Mouse (Mus musculus): ENCODE results near the gene Pomp. TPM values are rescaled to one million over a fixed set of nuclear protein-coding genes. Genes with fewer than 3 reads are reported as not detected.
"Not testable (repeated sequence)": the region's sequence is repeated elsewhere in the genome, so short reads cannot be mapped to it uniquely, and the experiment has no call there.

The Pomp gene
- polyA plus RNA-seq, 1 experiment from 2014 or later, result 492 TPM

DNA sequence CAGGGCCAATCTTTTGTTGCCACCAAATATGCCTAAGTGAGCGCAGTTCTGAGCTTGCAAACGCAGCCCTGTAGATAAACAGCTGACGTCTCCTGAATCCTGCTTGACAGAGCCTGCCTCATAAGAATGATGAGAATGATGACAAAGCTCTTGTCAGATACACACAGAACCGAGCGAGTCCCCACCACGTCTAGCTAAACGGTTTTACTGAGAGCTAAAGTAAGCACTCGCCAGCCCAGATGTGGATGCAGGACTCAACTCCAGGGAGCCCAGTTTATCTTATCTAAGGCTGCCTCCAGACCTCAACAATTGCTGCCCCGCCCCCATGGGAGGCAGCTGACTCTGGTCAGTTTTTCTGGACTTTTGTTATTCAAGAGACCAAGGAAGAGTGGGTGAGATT, 32.9 kb downstream of the Pomp start:
- ATAC-seq (replicated peaks; ENCODE audit: low FRiP score) (no peak), DNase-seq (ENCODE audit: low spot score) (no peak)
- WGBS, result 11% methylated on average over 9 of the region's 9 CpGs
- Histone ChIP-seq H3K4me2 (ENCODE audit: low read depth, low read length, severe bottlenecking) (no peak overlapping the region), H3K27ac (ENCODE audit: low read depth, low read length) (no peak overlapping the region), H3K9me3 (ENCODE audit: control insufficient read depth, low read length) (no peaks in the 10 kb centered on the region), H3K9ac (ENCODE audit: low read length) (no peak overlapping the region), H3K4me1 (replicated peaks; ENCODE audit: control insufficient read depth, insufficient read depth, low read length) (peaks cover 2% of the 10 kb centered on the region; the same call in 1 of the 2 replicates), H3K4me3 (ENCODE audit: low read depth, low read length) (no peak overlapping the region), H3K36me3 (ENCODE audit: control insufficient read depth, insufficient read depth, low read length) (no peaks in the 10 kb centered on the region), H3K27me3 (ENCODE audit: control insufficient read depth, insufficient read depth, low read length) (peaks cover 13% of the 10 kb centered on the region)

DNA sequence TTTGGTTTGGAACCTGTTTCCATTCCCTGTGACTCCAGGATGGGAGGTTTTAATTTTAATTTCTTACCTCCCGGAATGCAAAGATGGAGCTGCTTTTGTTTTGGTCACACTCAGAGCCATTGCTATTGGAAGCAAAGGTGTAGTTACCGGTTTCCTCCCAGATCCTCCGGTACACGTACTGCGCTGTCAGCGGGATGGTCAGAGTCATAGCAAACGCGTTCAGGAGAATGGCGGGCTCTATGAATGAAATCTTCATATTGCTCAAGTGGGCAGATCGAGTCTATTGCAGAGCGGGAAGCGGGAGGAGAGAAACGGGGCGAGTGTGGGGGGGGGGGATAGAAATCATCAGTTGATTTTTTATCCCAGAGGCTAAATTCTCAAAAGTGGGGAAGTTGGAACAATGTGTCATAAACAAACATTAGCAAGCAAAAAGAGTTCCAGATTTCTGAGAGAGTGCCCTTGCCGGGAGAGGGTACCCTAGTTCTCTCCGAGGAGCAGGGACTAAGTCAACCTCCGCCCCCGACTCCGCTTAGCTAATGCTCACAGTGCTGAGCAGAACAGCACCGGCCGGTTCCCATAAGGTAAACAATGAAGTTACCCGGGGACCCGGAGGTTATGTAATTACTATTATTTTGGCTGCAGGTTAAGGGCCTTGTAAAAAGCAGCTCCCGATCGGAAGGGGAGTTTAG, 33.6 kb downstream of the Pomp start:
- DNase-seq (ENCODE audit: low spot score) (no peak), ATAC-seq (replicated peaks; ENCODE audit: low FRiP score) (peak; percentile 59)
- 2% methylated on average over 25 of the region's 25 CpGs for WGBS
- no peaks in the 10 kb centered on the region for H3K9me3 ChIP-seq (ENCODE audit: control insufficient read depth, low read length)
- peak overlapping the region; percentile 91 for H3K4me2 ChIP-seq (ENCODE audit: low read depth, low read length, severe bottlenecking)
- H3K36me3 ChIP-seq (ENCODE audit: control insufficient read depth, insufficient read depth, low read length), result no peaks in the 10 kb centered on the region
- peaks cover 13% of the 10 kb centered on the region for H3K27me3 ChIP-seq (ENCODE audit: control insufficient read depth, insufficient read depth, low read length)
- peak overlapping the region; percentile 57 for H3K9ac ChIP-seq (ENCODE audit: low read length)
- H3K4me1 ChIP-seq (replicated peaks; ENCODE audit: control insufficient read depth, insufficient read depth, low read length), result peaks cover 2% of the 10 kb centered on the region; the same call in 1 of the 2 replicates
- peak overlapping the region; percentile 58 for H3K4me3 ChIP-seq (ENCODE audit: low read depth, low read length)
- H3K27ac ChIP-seq (ENCODE audit: low read depth, low read length), result no peak overlapping the region

DNA sequence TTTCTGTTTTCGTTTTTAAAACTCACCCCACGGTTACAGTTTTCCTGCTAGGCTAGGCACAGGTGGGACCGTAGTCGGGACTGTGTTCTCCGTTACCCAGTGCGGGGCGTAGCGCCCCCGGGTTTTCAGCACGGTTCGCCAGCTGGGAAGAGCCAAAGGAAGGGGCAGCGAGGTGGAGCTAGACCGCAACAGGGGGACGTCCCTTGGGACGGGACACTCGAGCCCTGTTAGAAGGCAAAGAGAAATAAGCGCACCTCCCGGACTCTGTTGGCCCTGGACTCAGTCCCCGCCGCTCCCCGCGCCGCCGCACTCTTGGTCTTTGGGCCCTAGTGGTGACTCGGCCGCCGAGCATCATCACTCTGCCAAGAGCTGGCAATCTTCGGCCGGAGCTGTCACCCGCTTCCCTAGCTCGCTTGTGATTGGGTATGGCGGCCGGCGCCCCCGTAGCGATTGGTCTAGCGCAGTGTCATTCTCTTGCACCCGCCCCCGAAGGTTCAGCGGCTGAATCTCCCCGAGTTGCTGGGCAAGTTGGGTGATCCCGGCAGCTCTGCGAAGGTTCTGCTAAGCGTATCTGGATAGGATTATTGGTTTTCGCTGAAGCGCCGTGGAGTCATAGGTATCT, 34.3 kb downstream of the Pomp start, which contains the start of gene Slc46a3:
TSS of gene Slc46a3 (minus strand) at position 361 of the 622 bp plus-strand sequence.
- Histone ChIP-seq H3K4me1 (replicated peaks; ENCODE audit: control insufficient read depth, insufficient read depth, low read length) (peaks cover 2% of the 10 kb centered on the region; the same call in 1 of the 2 replicates), H3K4me2 (ENCODE audit: low read depth, low read length, severe bottlenecking) (peak within 1 kb of the TSS; percentile 91), H3K9ac (ENCODE audit: low read length) (peak within 1 kb of the TSS; percentile 57), H3K27me3 (ENCODE audit: control insufficient read depth, insufficient read depth, low read length) (peaks cover 13% of the 10 kb centered on the region), H3K4me3 (ENCODE audit: low read depth, low read length) (peak within 1 kb of the TSS; percentile 58), H3K27ac (ENCODE audit: low read depth, low read length) (no peak within 1 kb of the TSS), H3K9me3 (ENCODE audit: control insufficient read depth, low read length) (no peaks in the 10 kb centered on the region), H3K36me3 (ENCODE audit: control insufficient read depth, insufficient read depth, low read length) (no peaks in the 10 kb centered on the region)
- WGBS, result under 1% methylated on average over 46 of the region's 47 CpGs
- DNase-seq (ENCODE audit: low spot score), result peak; percentile 98
- ATAC-seq (replicated peaks; ENCODE audit: low FRiP score), result peak; percentile 98

DNA sequence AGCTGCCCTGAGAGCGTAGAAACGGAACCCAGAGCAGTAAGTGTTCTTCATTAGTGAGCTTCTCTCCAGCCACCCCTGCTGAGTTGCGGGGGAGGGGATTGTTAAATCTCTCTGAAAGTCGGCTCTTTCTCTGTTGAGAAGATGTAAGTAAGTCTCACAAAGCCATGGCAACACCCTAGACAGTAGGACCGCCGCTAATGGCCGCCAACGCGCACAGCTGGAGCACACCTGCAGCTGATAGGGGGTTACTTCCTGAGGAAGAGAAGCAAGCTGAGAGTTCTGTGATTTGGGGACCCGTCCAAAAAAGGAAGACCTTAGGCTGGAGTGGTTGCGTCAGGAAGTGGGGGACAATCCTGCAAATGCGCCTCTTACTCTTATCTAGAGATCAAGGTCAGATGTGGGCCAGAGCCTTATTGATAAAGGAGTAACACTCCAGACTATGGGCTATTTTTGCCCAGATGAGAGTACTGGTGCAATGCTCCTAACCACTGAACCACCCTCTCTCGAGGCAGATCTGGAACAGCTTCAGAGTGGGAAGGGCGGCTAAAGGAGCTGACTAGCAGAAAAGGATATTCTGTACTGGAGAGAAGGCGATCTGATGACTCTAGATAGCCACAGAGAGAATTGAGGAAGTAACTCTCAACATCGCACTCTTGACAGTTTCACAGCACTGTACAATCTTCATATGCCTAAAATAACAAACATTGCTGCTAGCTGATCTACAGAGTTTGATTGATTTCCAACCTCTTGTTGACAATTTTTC, 35.4 kb downstream of the Pomp start:
- peak overlapping the region; percentile 58 for H3K4me3 ChIP-seq (ENCODE audit: low read depth, low read length)
- H3K4me2 ChIP-seq (ENCODE audit: low read depth, low read length, severe bottlenecking), result peak overlapping the region; percentile 91
- DNase-seq (ENCODE audit: low spot score) (no peak), ATAC-seq (replicated peaks; ENCODE audit: low FRiP score) (no peak)
- 26% methylated on average over 16 of the region's 16 CpGs for WGBS
- H3K36me3 ChIP-seq (ENCODE audit: control insufficient read depth, insufficient read depth, low read length), result no peaks in the 10 kb centered on the region
- no peak overlapping the region for H3K9ac ChIP-seq (ENCODE audit: low read length)
- no peaks in the 10 kb centered on the region for H3K9me3 ChIP-seq (ENCODE audit: control insufficient read depth, low read length)
- H3K27me3 ChIP-seq (ENCODE audit: control insufficient read depth, insufficient read depth, low read length), result peaks cover 13% of the 10 kb centered on the region
- peaks cover 2% of the 10 kb centered on the region; the same call in 1 of the 2 replicates for H3K4me1 ChIP-seq (replicated peaks; ENCODE audit: control insufficient read depth, insufficient read depth, low read length)
- H3K27ac ChIP-seq (ENCODE audit: low read depth, low read length), result no peak overlapping the region

DNA sequence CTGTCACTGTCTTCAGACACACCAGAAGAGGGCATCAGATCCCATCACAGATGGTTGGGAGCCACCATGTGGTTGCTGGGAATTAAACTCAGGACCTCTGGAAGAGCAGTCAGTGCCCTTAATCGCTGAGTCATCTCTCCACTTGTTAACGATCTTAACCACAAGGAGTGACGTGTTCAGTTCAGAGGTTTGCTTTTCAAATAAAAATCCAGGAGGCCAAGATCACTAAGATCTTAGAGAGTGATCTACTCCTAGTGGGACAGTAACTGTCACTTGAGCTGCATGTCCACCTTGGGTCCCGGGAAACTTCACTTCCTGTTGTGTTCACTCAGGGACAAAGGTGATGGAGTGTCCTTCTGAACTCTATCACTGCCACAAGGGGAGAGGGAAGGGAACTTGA, 36.2 kb downstream of the Pomp start:
- H3K36me3 ChIP-seq (ENCODE audit: control insufficient read depth, insufficient read depth, low read length); H3K27ac ChIP-seq (ENCODE audit: low read depth, low read length); ATAC-seq (replicated peaks; ENCODE audit: low FRiP score); H3K4me1 ChIP-seq (replicated peaks; ENCODE audit: control insufficient read depth, insufficient read depth, low read length); H3K9ac ChIP-seq (ENCODE audit: low read length); H3K4me2 ChIP-seq (ENCODE audit: low read depth, low read length, severe bottlenecking); H3K4me3 ChIP-seq (ENCODE audit: low read depth, low read length); DNase-seq (ENCODE audit: low spot score); H3K9me3 ChIP-seq (ENCODE audit: control insufficient read depth, low read length): not testable (repeated sequence)
- H3K27me3 ChIP-seq (ENCODE audit: control insufficient read depth, insufficient read depth, low read length), result peaks cover 13% of the 10 kb centered on the region
- 87% methylated on average over 4 of the region's 4 CpGs for WGBS

DNA sequence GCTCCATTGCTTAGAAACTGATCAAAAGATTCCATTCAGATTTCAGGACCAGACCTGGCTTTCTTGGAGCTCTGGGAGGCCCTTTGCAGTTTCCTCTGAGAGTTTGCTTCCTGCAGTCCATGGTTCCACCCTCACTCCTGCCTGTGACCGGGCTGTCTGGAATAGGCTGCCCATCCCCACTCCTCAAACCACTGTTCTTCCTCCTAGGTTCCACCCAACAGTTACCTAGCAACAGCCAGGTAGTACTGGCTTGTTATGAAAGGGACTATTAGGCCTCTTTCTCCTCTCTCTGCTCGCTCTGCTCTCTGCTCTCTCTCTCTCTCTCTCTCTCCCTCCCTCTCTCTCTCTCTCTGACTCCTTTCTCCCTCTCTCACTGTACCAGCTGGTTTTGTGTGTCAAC, 38.0 kb downstream of the Pomp start:
- peaks cover 8% of the 10 kb centered on the region for H3K27me3 ChIP-seq (ENCODE audit: control insufficient read depth, insufficient read depth, low read length)
- no peaks in the 10 kb centered on the region for H3K9me3 ChIP-seq (ENCODE audit: control insufficient read depth, low read length)
- no peak for ATAC-seq (replicated peaks; ENCODE audit: low FRiP score)
- no peak overlapping the region for H3K9ac ChIP-seq (ENCODE audit: low read length)
- no peaks in the 10 kb centered on the region for H3K36me3 ChIP-seq (ENCODE audit: control insufficient read depth, insufficient read depth, low read length)
- H3K4me1 ChIP-seq (replicated peaks; ENCODE audit: control insufficient read depth, insufficient read depth, low read length), result peaks cover 2% of the 10 kb centered on the region; the same call in 1 of the 2 replicates
- WGBS, result 88% methylated on average over 2 of the region's 2 CpGs
- H3K27ac ChIP-seq (ENCODE audit: low read depth, low read length), result no peak overlapping the region
- H3K4me2 ChIP-seq (ENCODE audit: low read depth, low read length, severe bottlenecking), result no peak overlapping the region
- H3K4me3 ChIP-seq (ENCODE audit: low read depth, low read length), result no peak overlapping the region
- no peak for DNase-seq (ENCODE audit: low spot score)

DNA sequence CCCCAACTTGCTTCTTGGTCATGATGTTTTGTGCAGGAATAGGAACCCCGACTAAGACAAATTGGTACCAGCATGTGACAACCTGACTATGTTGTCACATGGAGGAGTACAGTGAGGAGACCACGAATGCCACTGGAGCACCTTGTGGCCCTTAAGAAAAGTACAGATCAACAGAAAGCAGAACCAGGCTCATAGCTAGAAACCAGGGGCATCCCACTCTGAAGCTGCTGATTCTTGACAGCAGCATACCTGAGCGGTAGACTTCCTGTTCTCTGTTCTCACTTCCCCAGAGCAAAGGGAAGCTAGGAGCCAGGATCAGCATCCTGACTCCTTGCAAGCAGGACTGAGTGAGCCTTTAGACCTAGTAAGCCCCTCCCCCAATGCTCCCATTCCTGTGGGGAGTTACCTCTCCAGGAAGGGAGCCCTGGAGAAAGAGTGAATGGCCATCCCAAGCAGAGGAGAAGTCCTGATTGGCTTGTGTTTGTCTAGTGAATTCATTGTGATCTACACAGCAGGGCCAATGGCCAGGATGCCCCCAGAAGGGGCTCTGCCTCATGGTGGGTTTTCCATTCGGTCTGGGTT, 38.8 kb downstream of the Pomp start:
- ATAC-seq (replicated peaks; ENCODE audit: low FRiP score) (no peak), DNase-seq (ENCODE audit: low spot score) (no peak)
- H3K36me3 ChIP-seq (ENCODE audit: control insufficient read depth, insufficient read depth, low read length), result no peaks in the 10 kb centered on the region
- no peak overlapping the region for H3K9ac ChIP-seq (ENCODE audit: low read length)
- H3K9me3 ChIP-seq (ENCODE audit: control insufficient read depth, low read length), result no peaks in the 10 kb centered on the region
- H3K4me1 ChIP-seq (replicated peaks; ENCODE audit: control insufficient read depth, insufficient read depth, low read length), result no peaks in the 10 kb centered on the region
- H3K27ac ChIP-seq (ENCODE audit: low read depth, low read length), result no peak overlapping the region
- no peak overlapping the region for H3K4me3 ChIP-seq (ENCODE audit: low read depth, low read length)
- no peak overlapping the region for H3K4me2 ChIP-seq (ENCODE audit: low read depth, low read length, severe bottlenecking)
- 72% methylated on average over 4 of the region's 4 CpGs for WGBS
- peaks cover 4% of the 10 kb centered on the region; the same call in 1 of the 2 replicates for H3K27me3 ChIP-seq (ENCODE audit: control insufficient read depth, insufficient read depth, low read length)

DNA sequence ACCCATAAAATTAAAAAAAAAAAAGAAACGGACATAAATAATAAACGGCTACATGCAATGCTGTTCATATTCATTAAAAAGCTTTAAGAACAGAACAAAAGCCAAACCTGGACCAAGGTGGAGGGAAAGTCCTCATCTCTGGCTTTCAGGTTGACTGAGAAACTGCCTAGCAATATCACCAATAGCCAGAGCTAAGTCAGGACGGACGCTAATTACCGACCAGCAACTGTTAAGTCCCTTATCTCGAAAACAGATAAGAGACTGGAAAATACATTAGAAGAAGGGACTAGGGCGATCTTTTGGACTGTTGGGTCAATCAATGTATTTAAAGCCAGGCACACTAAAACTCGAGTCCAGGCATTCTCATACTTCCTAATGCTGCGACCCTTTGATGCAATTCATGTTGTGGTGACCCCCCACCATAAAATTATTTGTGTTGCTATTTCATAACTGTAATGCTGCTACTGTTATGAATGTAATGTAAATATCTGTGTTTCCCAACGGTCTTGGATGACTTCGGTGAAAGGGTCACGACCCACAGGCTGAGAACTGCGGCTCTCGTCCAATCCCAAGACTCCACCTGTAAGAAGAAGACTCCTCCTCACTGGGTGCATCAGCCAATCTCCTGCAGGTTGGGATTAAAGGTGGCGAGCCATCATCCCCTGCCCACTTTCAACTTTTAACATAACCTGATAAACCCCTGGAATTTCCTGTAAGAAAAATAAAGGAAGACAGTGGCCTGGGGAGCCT, 41.9 kb downstream of the Pomp start:
- DNase-seq (ENCODE audit: low spot score), result no peak
- Histone ChIP-seq H3K4me2 (ENCODE audit: low read depth, low read length, severe bottlenecking) (no peak overlapping the region), H3K9me3 (ENCODE audit: control insufficient read depth, low read length) (no peaks in the 10 kb centered on the region), H3K36me3 (ENCODE audit: control insufficient read depth, insufficient read depth, low read length) (no peaks in the 10 kb centered on the region), H3K4me1 (replicated peaks; ENCODE audit: control insufficient read depth, insufficient read depth, low read length) (no peaks in the 10 kb centered on the region), H3K27ac (ENCODE audit: low read depth, low read length) (no peak overlapping the region), H3K9ac (ENCODE audit: low read length) (no peak overlapping the region), H3K27me3 (ENCODE audit: control insufficient read depth, insufficient read depth, low read length) (no peaks in the 10 kb centered on the region), H3K4me3 (ENCODE audit: low read depth, low read length) (no peak overlapping the region)
- ATAC-seq (replicated peaks; ENCODE audit: low FRiP score), result no peak
- WGBS, result 90% methylated on average over 15 of the region's 15 CpGs

Measured in forebrain, embryonic 11.5 days (tissue).